Mouse (Mus musculus): ENCODE data around the gene Srcin1. TPM values are rescaled to one million over a fixed set of nuclear protein-coding genes. Genes with fewer than 3 reads are reported as not detected.

Gene Srcin1
- total RNA-seq, 1 experiment from 2014 or later = 9.2 TPM

GRCm38 (mm10) chr11:97466444-97467160 lies 109.4 kb downstream of the Srcin1 start:
- DNase-seq = no peak

- DNase-seq = no peak
Observed at GRCm38 (mm10) chr11:97465957-97466356, 110.0 kb downstream of the Srcin1 start.

- DNase-seq = no peak
Observed at GRCm38 (mm10) chr11:97463991-97464390, 112.0 kb downstream of the Srcin1 start.

DNA sequence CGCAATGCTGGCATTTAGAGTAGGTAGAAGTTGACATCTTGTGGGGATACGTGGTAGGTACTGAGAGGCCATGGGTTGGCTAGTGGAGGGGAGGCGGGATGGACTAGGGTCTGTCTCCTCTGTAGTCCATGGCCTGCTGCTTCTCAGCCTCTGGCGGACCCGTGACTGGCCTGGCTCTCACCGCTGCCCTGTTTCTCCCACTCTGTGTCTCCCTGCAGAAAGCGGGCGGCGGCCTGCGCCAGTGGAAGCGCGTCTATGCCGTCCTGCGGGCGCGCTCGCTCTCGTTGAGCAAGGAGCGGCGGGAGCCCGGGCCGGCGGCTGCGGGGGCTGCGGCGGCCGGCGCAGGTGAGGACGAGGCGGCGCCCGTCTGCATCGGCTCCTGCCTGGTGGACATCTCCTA lies 112.8 kb downstream of the Srcin1 start:
- DNase-seq = no peak

- no peak for DNase-seq
Observed at GRCm38 (mm10) chr11:97462538-97462937, 113.4 kb downstream of the Srcin1 start.

- no peak for DNase-seq
Observed at GRCm38 (mm10) chr11:97461307-97461820, 114.6 kb downstream of the Srcin1 start.

Other genes with a start within 250 kb of the Srcin1 start
- 2.8 and 3.3 TPM in 2 replicates for gene Gpr179, start 224.1 kb downstream of the Srcin1 start, total RNA-seq (2021)
- 18.3 TPM in 2 replicates for gene Socs7, start 213.6 kb downstream of the Srcin1 start, total RNA-seq (2021)
- 31.4 and 32.8 TPM in 2 replicates for gene Arhgap23, start 160.7 kb downstream of the Srcin1 start, total RNA-seq (2021)
- gene 4933428G20Rik, start 75.8 kb downstream of the Srcin1 start, total RNA-seq (2021) = not detected in 2 replicates
- 6.3 and 6.4 TPM in 2 replicates for gene Epop, start 53.5 kb upstream of the Srcin1 start, total RNA-seq (2021)
- gene Mllt6, start 87.2 kb upstream of the Srcin1 start, total RNA-seq (2021) = 37.0 and 45.2 TPM in 2 replicates
- 277 and 297 TPM in 2 replicates for gene Cisd3, start 109.6 kb upstream of the Srcin1 start, total RNA-seq (2021)
- gene Pcgf2, start 124.3 kb upstream of the Srcin1 start, total RNA-seq (2021) = 28.1 and 32.6 TPM in 2 replicates
- gene Psmb3, start 127.2 kb upstream of the Srcin1 start, total RNA-seq (2021) = 216 and 225 TPM in 2 replicates
- 24.8 and 34.7 TPM in 2 replicates for gene Pip4k2b, start 168.5 kb upstream of the Srcin1 start, total RNA-seq (2021)
- 17.6 and 18.7 TPM in 2 replicates for gene Cwc25, start 190.4 kb upstream of the Srcin1 start, total RNA-seq (2021)
- gene 1700001P01Rik, start 199.7 kb upstream of the Srcin1 start, total RNA-seq (2021) = not detected in 2 replicates
- gene Rpl23, start 206.3 kb upstream of the Srcin1 start, total RNA-seq (2021) = 809 and 980 TPM in 2 replicates
- gene Lasp1, start 222.8 kb upstream of the Srcin1 start, total RNA-seq (2021) = 98.2 and 107 TPM in 2 replicates

All from adrenal gland, postnatal 14 days (tissue).